Mouse (Mus musculus) embryo, embryonic 11.5 days (tissue): Measurements from ENCODE around the gene Frs3.

Experiments used
- DNase-seq: peaks from one replicate; pipeline ENCODE4 v3.0.0-alpha.2; 2012; ENCODE audit warnings: low read depth, low spot score

Gene Frs3

DNA sequence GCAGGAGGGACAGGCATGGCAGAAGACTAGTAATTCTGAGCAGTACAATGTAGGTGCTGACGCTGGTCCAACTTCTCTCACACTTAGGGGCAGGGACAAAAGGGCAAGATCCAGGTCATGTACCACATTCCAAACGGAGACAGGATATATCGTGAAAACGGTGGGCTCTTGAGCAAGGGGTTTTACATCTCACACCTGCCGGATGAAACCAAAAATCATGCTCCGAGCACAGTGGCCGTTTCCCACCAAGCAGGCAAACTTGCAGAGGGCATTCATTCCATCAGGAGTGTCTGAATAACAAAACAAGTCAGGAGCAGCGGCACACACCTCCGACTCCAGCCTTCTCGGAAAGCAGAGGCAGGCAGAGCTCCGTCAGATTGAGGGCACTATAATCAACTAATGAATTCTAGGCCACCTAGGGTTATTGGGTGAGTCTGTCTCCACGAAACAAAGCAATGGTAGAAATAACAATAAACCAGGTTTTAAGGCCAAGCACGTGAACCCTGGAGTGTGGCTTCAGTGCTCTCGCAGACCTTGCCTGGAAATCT, 46.8 kb downstream of the Frs3 start:
- DNase-seq, result no peak

DNA sequence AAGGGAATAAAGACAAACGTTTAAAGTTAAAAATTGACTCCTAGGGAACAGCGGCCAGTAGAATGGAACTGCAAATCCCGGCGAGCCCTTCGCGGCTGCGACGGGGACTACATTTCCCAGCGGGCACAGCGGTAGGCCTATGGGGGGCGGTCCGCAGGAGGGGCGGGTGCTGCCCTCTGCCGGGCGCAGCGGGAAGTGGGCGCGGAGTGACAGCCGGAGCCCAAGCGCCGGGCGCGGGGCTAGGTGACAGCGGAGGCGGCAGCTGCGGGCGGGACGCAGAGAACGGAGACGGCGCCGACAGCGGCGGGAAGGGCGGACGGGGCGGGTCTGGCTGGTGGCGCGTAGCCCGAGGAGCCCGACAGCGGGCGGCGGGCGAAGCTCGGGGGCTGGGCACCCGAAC, 48.0 kb downstream of the Frs3 start, which contains the start of gene Tfeb:
Gene Tfeb, plus strand, starts transcription at position 175 of the 400 bp plus-strand sequence.
- DNase-seq, result peak; percentile 87

DNA sequence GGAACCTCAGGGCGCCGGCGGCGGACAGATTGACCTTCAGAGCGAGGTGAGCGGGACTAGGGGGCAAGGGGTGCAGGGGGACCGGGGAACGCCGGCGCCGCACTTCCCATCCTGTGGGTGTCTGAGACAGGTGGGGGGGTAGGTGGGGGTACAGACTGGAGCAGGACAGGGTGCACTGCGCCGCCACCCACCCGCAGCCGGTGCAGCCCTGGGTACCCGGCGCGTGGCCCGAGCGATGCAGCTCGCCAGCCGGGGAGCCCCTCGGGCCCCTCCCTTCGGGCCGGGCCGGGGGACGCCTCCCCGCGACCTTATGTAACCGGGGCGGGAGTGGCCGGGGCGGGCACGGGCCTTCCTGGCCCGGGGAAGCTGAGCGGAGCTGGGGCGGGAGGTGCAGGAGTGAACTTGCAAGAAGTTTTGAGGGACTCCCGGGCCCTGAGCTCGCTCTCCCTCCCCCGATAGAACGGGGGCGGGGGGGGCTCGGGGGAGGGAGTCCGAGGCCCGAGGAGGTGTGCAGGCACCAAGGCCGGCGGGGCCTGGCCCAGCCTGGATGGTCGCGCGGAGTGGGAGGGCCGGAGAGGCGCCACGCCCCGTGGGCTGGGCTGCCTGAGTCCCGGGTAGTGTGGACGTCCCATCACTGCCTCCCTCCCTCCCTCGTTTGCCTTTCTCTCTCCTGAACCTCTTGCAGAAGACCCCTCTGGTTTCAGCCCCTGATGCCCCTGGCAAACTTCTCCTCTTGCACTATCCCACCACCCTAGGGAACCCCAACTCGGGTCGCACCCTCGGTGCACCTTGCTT, 48.6 kb downstream of the Frs3 start:
- peak; percentile 46 for DNase-seq

DNA sequence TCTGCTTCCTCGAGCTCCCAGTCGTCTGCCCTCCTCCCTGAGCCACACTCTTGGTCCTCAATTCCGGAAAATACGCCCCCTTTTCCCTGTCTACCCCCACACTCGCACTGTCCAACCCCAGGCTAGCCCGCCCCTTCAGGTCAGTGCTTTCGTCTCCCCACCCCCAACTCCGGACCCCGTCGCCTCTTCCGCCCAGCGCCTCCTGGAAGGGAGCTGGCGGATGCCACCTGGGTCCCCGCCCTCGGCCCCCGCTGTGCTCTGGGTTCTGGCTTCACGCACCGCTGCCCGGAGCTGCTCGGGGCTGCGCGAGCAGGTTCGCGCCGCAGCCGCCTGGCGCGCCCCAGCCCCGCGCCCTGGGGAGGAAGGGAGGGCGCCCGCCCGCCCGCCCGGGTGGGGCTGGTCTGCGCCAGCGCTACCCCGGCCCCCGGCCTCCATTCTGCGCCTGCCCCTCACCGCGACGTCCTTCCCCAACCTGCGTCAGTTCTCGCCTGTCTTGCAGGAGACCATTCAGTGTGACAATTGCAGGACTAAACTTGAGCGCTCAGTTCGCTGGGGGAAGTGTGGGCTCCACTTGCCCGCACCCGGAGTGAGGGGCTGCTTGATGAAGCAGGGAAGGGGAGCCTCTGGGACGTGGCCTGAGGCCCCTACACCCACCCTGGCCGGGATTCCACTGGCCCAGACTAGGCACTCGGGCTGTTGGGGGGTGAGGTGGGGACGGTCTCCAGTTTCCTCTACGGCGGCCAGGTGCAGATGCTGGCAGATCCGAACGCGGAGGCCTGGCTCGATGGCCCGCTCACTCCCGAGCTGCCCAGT, 49.4 kb downstream of the Frs3 start:
- DNase-seq, result no peak

DNA sequence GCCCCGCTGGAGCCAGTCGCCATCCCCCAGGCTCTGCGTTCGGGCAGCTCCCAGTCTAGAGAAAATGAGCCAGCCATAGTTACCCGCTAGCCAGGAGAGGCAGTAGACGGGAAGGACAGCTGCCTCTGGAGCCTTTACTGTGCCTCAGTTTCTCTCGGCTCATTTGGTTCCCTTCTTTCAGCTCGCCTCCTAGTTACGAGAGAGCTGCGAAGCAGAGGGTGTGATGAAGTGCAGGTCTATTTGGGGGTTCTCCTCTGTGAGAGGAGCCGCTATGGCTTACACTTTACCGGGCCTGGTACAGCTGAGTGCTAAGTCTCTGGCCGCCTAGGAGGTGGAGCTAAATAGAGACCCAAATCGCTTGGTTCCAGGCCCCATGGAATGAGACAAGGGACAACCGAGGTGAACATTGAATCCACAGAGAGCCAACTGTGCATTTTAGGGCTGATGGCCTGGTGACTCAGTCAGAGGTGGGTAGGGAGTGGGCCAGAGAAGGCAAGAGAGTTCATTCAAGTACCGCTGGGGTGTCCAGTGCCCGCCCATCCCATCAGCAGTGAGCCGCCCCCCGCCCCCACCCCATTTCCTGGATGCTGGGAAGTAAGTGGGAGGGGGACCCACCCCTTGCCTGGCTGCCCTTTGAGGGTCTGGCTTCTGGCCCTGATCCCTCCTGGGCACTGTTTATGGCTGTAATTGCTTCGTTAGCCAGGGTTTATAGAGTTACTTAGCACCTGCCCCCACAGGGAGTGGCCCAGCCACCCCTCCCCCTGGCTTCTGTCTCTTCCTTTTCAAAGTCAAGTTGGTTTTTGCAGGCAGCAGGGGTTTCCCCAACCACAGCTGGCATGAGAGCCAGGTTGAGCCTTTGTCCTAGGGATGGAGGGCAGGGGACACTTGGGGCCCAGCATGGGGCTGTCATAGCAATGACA, 50.3 kb downstream of the Frs3 start:
- no peak for DNase-seq

DNA sequence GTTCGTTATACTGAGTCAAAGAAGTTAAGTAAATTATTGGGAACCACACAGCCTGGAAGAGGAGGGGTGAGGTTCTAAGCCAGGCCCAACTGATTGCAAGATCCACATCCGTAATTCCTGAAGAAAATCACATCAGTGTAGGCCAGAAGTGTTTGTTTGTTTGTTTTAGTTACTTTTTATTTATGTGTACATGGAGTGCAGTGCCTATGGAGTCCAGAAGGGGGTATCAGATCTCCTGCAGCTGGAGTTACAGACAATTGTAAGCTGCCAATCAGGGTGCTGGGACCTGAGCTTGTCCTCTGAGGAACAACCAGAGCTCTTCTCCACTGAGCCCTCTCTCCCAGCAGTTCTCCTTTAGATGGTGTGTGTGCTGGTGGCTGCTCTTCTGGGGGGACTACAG, 51.4 kb downstream of the Frs3 start:
- DNase-seq, result no peak

DNA sequence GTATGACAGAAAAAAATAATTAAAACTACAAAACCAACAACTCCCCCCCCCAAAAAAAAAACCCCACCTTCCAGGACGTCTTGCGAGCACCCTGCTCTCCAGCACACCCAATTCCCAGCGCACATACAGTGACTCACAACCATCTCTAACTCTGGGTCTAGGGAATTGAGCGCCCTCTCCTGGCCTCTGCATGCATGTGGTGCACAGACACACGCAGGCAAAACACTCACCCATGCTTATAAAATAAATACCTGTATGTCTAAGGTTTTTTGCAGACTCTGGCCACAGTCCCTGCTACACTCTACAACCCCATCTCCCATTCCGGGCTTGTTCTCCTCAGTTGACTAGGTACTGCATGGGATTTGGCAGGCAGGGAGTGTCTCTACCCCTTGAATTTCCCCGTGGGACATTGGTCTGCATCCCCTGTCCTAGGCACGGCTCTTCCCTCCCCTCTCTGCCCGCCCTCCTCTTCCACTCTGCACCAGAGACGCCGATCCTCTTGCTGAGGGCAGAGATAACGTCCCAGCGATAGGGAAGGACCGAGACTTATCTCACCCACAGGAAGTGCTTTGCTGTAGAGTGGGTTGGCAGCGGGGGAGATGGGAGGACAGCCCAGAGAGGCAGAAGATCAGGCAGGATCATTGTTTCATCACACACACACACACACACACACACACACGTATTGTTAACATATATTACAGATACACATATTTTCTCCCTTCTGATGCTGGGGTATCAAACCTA, 54.3 kb downstream of the Frs3 start:
- DNase-seq, result no peak

DNA sequence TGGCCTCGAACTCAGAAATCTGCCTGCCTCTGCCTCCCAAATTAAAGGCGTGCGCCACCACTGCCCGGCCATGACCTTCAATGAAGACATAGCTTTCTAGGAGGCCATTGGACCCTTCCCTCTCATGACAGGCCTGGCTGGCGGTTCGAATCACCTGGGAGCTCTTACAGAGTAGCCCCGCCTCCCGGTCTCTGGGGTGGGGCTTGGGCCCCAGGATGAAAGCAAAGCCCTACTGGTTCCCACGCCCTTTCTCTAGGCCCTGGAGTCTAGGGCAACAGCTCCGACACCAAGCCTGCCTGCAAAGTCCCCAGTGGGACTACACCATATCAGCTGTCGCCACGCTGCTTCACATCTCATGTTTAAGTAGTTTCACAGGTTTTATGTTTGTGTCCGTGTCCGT, 55.3 kb downstream of the Frs3 start:
- DNase-seq, result no peak

DNA sequence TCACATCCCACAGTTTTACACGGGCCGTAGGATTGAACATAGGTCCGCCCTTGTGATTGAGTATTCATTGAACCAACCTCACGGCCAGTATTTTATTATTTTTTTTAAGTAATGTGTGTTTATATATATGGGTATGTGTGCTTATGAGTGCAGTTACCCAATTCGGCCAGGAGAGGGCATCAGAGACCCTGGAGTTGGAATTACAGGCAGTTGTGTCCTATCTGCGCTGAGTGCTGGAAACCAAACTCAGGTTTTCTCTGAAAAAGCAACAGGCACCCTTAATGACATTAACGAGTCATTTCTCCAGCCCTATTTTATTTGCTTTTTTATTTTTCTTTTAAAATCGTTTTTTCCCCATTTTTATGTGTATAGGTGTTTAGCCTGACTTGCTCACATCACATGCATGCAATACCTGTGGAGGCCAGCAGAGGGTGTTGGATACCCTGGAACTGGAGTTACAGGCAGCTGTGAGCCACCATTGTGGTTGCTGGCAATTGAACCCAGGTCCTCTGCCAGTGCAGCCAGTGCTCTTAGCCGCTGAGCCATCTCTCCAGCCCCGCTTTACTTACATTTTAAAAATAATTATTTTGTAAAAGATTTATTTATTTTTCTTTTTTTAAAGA, 56.0 kb downstream of the Frs3 start:
- no peak for DNase-seq

DNA sequence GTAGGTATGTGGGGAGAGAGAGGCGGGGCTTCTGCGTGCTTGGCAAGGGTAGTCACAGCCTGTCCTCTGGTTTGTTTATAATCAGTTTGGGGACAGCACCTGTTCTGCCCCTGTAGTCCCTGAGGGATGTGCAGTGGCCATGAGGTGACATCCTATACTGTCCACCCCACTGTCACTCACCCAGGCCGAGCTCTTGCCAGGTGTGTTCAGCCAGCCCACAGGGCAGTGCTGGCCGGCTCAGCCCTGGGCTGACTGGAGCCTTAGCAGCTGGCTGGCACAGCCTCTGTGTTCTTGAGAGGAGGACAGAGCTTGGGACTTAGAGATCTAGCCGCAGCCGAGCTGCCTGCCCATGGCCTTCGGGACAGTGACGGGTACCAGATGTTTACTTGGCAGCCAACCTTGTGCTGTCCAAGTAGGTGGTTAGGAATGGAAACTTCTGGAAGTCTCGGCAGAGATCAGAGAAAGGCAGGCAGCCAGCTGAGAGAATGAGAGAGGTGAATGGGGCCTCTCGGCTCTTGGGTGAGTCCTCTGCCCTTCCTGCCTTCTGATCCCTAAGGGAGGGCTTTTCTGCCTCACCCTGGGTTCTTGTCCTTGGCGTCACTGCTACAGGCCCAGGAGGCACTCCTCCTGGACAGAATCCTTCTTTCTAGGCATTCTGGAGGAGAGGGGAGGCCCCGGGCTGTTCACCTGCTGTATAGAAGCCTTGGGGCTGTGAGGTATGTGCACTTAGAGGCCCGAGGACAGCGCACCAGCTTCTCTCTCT, 60.1 kb downstream of the Frs3 start:
- no peak for DNase-seq

DNA sequence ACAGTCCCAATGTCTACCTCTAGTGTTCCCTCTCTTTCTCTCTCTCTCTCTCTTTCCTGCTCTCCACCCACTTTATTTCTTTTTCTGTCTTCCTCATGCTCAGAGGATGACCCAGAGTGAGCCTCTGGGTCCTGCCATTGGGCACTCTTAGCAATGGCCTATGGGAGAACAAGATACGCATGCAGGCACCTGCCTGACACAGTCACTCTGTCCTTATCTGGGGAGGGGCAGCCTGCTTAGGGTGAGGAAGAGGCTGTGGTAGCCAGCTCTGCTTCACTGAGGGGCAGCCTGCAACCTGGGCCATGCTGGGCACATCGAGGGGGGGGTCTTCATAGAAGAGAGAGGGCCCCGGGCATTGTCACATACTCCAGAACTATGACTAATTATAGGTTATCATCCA, 60.8 kb downstream of the Frs3 start:
- no peak for DNase-seq

DNA sequence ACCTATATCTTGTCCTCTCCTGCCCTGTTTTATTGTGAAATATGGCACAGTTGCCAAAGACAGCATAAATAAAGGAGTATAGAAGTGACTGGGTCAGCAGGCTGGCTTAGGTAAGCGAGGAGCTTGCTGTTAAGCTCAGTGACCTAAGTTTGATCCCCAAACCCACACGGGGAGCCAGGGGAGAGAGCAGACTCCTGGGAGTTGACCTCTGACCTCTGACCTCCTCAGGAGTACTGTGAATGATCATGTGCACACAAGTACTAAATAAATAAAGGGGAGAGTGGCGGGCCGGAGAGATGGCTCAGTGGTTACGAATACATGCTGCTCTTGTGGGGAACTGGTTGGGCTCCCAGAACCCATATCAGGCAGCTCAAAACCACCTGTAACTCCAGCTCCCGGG, 61.3 kb downstream of the Frs3 start:
- no peak for DNase-seq

DNA sequence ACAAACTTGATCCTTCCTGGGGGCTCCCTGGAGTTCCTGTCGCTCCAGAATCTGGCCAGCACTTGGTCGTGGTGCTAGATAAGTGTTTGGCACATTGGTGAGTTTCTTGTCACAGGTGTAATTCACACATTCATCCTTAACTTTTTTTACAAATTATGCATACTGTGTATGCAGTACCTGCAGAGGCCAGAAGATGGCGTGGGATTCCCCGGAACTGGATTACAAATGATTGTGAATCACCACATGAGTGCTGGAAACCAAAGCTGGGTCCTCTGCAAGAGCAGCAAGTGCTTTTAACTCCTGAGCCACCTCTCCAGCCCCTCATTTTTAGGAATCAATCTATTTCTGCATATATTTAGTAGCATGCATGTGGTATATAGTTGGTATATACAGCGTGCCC, 63.0 kb downstream of the Frs3 start:
- no peak for DNase-seq

DNA sequence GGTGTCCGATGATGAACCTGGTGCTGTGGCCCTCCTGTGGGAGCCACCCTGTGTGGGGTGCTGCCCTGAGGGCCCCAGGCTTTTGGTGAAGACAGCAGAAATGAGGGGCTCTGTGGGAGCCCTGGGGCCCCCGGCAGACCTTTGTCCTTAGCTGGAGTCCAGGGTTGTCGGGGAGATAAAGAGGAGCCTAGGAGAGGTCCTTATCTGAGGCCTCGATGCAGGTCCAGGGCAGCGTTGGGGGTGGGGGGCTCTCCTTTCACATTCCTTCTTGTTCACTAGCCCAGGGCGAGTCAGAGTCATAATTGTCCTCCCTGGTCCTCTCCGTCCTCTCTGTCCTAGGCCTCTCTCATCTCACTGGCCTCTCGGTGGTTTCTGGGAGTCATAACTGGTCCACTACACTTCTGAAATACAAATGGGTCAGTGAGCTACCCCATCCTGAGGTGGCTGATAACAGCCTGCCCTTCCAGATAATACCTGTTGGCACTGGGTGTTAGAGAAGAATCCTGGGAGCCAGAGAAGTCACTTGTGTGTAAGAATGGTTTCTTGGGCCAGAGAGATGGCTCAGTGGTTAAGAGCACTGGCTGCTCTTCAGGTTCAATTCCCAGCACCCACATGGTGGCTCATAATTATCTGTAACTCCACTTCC, 64.4 kb downstream of the Frs3 start:
- no peak for DNase-seq
